Mouse (Mus musculus) midbrain, embryonic 10.5 days (tissue): ENCODE measurements around the gene Kmt2d. TPM values are rescaled to one million over a fixed set of nuclear protein-coding genes. Genes with fewer than 3 reads are reported as not detected.

Source experiments
- DNase-seq: peaks from one replicate; pipeline ENCODE4 v3.0.0-alpha.2; 2017; ENCODE audit warnings: low spot score
- H3K27ac ChIP-seq: fragments of 300-500 bp; sonication (generic); replicated peaks from 2 replicates; pipeline ENCODE4 v1.5.1; 2016; ENCODE audit warnings: mild to moderate bottlenecking
- H3K27me3 ChIP-seq: fragments of 300-500 bp; sonication (generic); 2 replicates; pipeline ENCODE4 v1.6.1; 2016; ENCODE audit warnings: low read depth, mild to moderate bottlenecking; ENCODE audit not compliant: poor library complexity, severe bottlenecking
- H3K36me3 ChIP-seq: fragments of 300-500 bp; sonication (generic); 2 replicates; pipeline ENCODE4 v1.6.1; 2016; ENCODE audit warnings: mild to moderate bottlenecking, moderate library complexity
- H3K4me1 ChIP-seq: fragments of 300-500 bp; sonication (generic); 2 replicates; pipeline ENCODE4 v1.6.1; 2016
- H3K4me3 ChIP-seq: fragments of 300-500 bp; sonication (generic); 2 replicates; pipeline ENCODE4 v1.5.1; 2016; ENCODE audit warnings: mild to moderate bottlenecking, moderate library complexity
- H3K9me3 ChIP-seq: fragments of 300-500 bp; sonication (generic); replicated peaks from 2 replicates; pipeline ENCODE4 v1.6.1; 2016; ENCODE audit warnings: mild to moderate bottlenecking
- WGBS: fragments of 180-500 bp; shearing (Covaris S2); methylation state at CpG from one replicate; pipeline ENCODE4 v1.1.7; 2016; 5-methylcytosine and 5-hydroxymethylcytosine counted together
- polyA plus RNA-seq: library from polyadenylated mRNA; unstranded; fragments of >200 nt; fragmentation: Nextera tagmentation; extraction: Ambion mirVana; gene quantifications from 2 replicates; pipeline ENCODE4 v1.2.1, GENCODE M21; 2016

The Kmt2d gene
- polyA plus RNA-seq, 1 experiment from 2014 or later, result 9.1 TPM

- peaks cover 79% of the 10 kb centered on the region for H3K4me1 ChIP-seq
- DNase-seq, result peak; percentile 31
- H3K27me3 ChIP-seq, result peaks cover 100% of the 10 kb centered on the region
- no peaks in the 10 kb centered on the region for H3K36me3 ChIP-seq
- peak overlapping the region; percentile 47 for H3K4me3 ChIP-seq
- peak overlapping the region; percentile 77 for H3K27ac ChIP-seq
- WGBS, result 2% methylated on average over 75 of the region's 75 CpGs
- H3K9me3 ChIP-seq, result no peaks in the 10 kb centered on the region
These were observed 78.6 kb downstream of the Kmt2d start for GRCm38 (mm10) chr15:98792233-98793020.

DNA sequence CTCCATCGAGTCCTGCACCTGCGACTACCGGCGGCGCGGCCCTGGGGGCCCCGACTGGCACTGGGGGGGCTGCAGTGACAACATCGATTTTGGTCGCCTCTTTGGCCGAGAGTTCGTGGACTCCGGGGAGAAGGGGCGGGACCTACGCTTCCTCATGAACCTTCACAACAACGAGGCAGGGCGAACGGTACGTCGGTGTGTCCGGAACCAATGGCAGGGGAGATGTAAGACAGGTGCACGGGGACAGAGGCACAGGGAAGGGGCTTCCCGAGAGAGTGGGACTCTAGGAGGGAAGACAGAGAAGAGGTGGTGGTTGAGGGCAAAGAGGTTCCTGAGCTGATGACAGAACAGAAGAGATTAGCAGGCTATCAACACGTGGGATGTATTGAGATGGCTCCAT lies 79.2 kb downstream of the Kmt2d start:
- 0% methylated on average over 23 of the region's 23 CpGs for WGBS
- Histone ChIP-seq H3K9me3 (no peaks in the 10 kb centered on the region), H3K4me1 (peaks cover 73% of the 10 kb centered on the region), H3K27me3 (peaks cover 100% of the 10 kb centered on the region), H3K4me3 (peak overlapping the region; percentile 47), H3K27ac (peak overlapping the region; percentile 77), H3K36me3 (no peaks in the 10 kb centered on the region)
- peak; percentile 44 for DNase-seq

DNA sequence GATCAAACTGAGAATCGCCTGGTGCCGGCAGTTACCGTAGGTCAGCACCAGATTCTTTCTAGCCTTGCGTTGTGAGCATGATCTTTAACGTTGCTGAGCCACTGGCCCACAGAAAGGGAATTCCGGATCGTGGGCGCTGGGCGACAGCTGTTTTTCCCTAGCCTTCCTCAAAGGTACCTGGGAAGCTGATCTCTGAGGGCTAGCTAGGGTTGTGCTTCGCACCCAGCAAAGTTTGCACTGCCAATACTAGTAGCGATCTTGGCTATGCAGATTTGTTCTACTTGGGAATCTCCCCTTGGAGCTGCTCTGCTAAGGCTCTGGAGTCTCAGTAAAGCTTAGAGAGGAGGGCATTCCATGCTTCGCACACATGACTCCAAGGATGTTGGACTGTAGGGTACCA lies 79.8 kb downstream of the Kmt2d start:
- Histone ChIP-seq H3K4me3 (peak overlapping the region; percentile 47), H3K4me1 (peaks cover 67% of the 10 kb centered on the region), H3K27ac (peak overlapping the region; percentile 77), H3K9me3 (no peaks in the 10 kb centered on the region), H3K27me3 (peaks cover 100% of the 10 kb centered on the region), H3K36me3 (no peaks in the 10 kb centered on the region)
- DNase-seq, result peak; percentile 54
- WGBS, result under 1% methylated on average over 12 of the region's 12 CpGs

GRCm38 (mm10) chr15:98790761-98791160 lies 80.2 kb downstream of the Kmt2d start:
- DNase-seq, result no peak
- peak overlapping the region; percentile 47 for H3K4me3 ChIP-seq
- peaks cover 99% of the 10 kb centered on the region for H3K27me3 ChIP-seq
- H3K36me3 ChIP-seq, result no peaks in the 10 kb centered on the region
- peaks cover 63% of the 10 kb centered on the region for H3K4me1 ChIP-seq
- WGBS, result under 1% methylated on average over 23 of the region's 23 CpGs
- H3K9me3 ChIP-seq, result no peaks in the 10 kb centered on the region
- peak overlapping the region; percentile 77 for H3K27ac ChIP-seq

DNA sequence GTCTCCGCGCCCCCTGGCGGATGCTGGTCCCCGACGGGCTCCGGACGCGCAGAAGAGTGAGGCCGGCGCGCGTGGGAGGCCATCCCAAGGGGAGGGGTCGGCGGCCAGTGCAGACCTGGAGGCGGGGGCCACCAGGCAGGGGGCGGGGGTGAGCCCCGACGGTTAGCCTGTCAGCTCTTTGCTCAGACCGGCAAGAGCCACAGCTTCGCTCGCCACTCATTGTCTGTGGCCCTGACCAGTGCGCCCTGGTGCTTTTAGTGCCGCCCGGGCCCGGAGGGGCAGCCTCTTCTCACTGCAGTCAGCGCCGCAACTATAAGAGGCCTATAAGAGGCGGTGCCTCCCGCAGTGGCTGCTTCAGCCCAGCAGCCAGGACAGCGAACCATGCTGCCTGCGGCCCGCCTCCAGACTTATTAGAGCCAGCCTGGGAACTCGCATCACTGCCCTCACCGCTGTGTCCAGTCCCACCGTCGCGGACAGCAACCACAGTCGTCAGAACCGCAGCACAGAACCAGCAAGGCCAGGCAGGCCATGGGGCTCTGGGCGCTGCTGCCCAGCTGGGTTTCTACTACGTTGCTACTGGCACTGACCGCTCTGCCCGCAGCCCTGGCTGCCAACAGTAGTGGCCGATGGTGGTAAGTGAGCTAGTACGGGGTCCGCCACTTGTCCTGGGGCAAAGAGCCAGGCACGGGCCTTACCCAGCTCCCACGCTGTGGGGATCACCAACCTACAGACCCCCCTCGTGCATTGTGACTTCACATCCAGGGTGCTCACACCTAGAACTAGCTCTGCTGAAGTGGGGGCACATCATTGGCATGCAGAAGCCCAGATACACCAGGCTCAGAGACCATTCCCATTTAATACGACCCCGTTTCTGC lies 81.1 kb downstream of the Kmt2d start, which contains the start of gene Wnt1:
TSS of gene Wnt1 (plus strand) at position 197 of the 875 bp plus-strand sequence.
- H3K4me3 ChIP-seq, result peak within 1 kb of the TSS; percentile 47
- peaks cover 54% of the 10 kb centered on the region for H3K4me1 ChIP-seq
- under 1% methylated on average over 51 of the region's 51 CpGs for WGBS
- H3K27ac ChIP-seq, result peak within 1 kb of the TSS; percentile 77
- H3K27me3 ChIP-seq, result peaks cover 99% of the 10 kb centered on the region
- H3K9me3 ChIP-seq, result no peaks in the 10 kb centered on the region
- H3K36me3 ChIP-seq, result no peaks in the 10 kb centered on the region
- DNase-seq, result peak; percentile 72

- Histone ChIP-seq H3K36me3 (no peaks in the 10 kb centered on the region), H3K27me3 (peaks cover 99% of the 10 kb centered on the region), H3K27ac (peak overlapping the region; percentile 65), H3K4me3 (peak overlapping the region; percentile 47), H3K9me3 (no peaks in the 10 kb centered on the region), H3K4me1 (peaks cover 48% of the 10 kb centered on the region)
- DNase-seq, result no peak
- WGBS, result 12% methylated on average over 24 of the region's 24 CpGs
These were observed 81.9 kb downstream of the Kmt2d start for GRCm38 (mm10) chr15:98788972-98789660.

GRCm38 (mm10) chr15:98787930-98788329 lies 83.1 kb downstream of the Kmt2d start:
- Histone ChIP-seq H3K4me1 (peaks cover 36% of the 10 kb centered on the region), H3K27me3 (peaks cover 95% of the 10 kb centered on the region), H3K36me3 (no peaks in the 10 kb centered on the region), H3K4me3 (no peak overlapping the region), H3K27ac (no peak overlapping the region), H3K9me3 (no peaks in the 10 kb centered on the region)
- peak; percentile 24 for DNase-seq
- 47% methylated on average over 4 of the region's 4 CpGs for WGBS

GRCm38 (mm10) chr15:98785744-98786143 lies 85.3 kb downstream of the Kmt2d start:
- peaks cover 17% of the 10 kb centered on the region for H3K4me1 ChIP-seq
- DNase-seq, result peak; percentile 42
- no peak overlapping the region for H3K4me3 ChIP-seq
- 39% methylated on average over 7 of the region's 7 CpGs for WGBS
- no peak overlapping the region for H3K27ac ChIP-seq
- peaks cover 95% of the 10 kb centered on the region for H3K27me3 ChIP-seq
- H3K9me3 ChIP-seq, result no peaks in the 10 kb centered on the region
- no peaks in the 10 kb centered on the region for H3K36me3 ChIP-seq

Other genes starting within 250 kb of the Kmt2d start
- gene Cacnb3, start 240.4 kb downstream of the Kmt2d start, polyA plus RNA-seq, result 36.1 and 50.9 TPM in 2 replicates
- gene Ddx23, start 208.3 kb downstream of the Kmt2d start, polyA plus RNA-seq, result 27.2 and 30.8 TPM in 2 replicates
- gene Rnd1, start 193.7 kb downstream of the Kmt2d start, polyA plus RNA-seq, result 7.1 and 9.8 TPM in 2 replicates
- 1.3 and 1.5 TPM in 2 replicates for gene Ccdc65, start 163.0 kb downstream of the Kmt2d start, polyA plus RNA-seq
- gene Fkbp11, start 143.0 kb downstream of the Kmt2d start, polyA plus RNA-seq, result 15.2 and 16.4 TPM in 2 replicates
- gene Arf3, start 108.0 kb downstream of the Kmt2d start, polyA plus RNA-seq, result 41.2 and 43.2 TPM in 2 replicates
- 0.14 and 0.24 TPM in 2 replicates for gene Wnt10b, start 93.1 kb downstream of the Kmt2d start, polyA plus RNA-seq
- 22.0 and 24.0 TPM in 2 replicates for gene Wnt1, start 81.3 kb downstream of the Kmt2d start, polyA plus RNA-seq
- gene Ddn, start 61.7 kb downstream of the Kmt2d start, polyA plus RNA-seq, result 0.54 and 0.82 TPM in 2 replicates
- gene Prkag1, start 39.7 kb downstream of the Kmt2d start, polyA plus RNA-seq, result 90.4 and 94.9 TPM in 2 replicates
- 19.3 and 23.9 TPM in 2 replicates for gene Rhebl1, start 23.3 kb upstream of the Kmt2d start, polyA plus RNA-seq
- gene Dhh, start 27.3 kb upstream of the Kmt2d start, polyA plus RNA-seq, result 0.27 and 0.58 TPM in 2 replicates
- gene Lmbr1l, start 47.0 kb upstream of the Kmt2d start, polyA plus RNA-seq, result 24.7 and 28.6 TPM in 2 replicates
- gene Tuba1b, start 63.4 kb upstream of the Kmt2d start, polyA plus RNA-seq, result 2,448 and 2,588 TPM in 2 replicates
- not detected in 2 replicates for gene Gm49450, start 82.3 kb upstream of the Kmt2d start, polyA plus RNA-seq
- gene Tuba1a, start 82.5 kb upstream of the Kmt2d start, polyA plus RNA-seq, result 4,467 and 6,520 TPM in 2 replicates
- gene Tuba1c, start 158.7 kb upstream of the Kmt2d start, polyA plus RNA-seq, result 118 and 129 TPM in 2 replicates
- gene Prph, start 184.0 kb upstream of the Kmt2d start, polyA plus RNA-seq, result 3.3 and 4.2 TPM in 2 replicates
- 47.5 and 50.2 TPM in 2 replicates for gene Troap, start 203.4 kb upstream of the Kmt2d start, polyA plus RNA-seq
- 0.21 and 2.3 TPM in 2 replicates for gene C1ql4, start 216.6 kb upstream of the Kmt2d start, polyA plus RNA-seq
- 0.99 and 1.3 TPM in 2 replicates for gene Dnajc22, start 222.0 kb upstream of the Kmt2d start, polyA plus RNA-seq